Mouse (Mus musculus): Measurements from ENCODE around the gene Mllt1. TPM values are rescaled to one million over a fixed set of nuclear protein-coding genes. Genes with fewer than 3 reads are reported as not detected.

Mllt1 gene
- polyA plus RNA-seq, 1 experiment from 2014 or later: 13.7 TPM

- WGBS: 83% methylated on average over 3 of the region's 3 CpGs
- ATAC-seq (ENCODE audit: low FRiP score, low TSS enrichment) (no peak), DNase-seq (ENCODE audit: low spot score) (no peak)
- H3K4me1 ChIP-seq (replicated peaks; ENCODE audit: control insufficient read depth, insufficient read depth): no peaks in the 10 kb centered on the region
- no peak overlapping the region for H3K9ac ChIP-seq (ENCODE audit: low read length)
- TF ChIP-seq CTCF (IDR thresholded peaks at IDR 0.05; ENCODE audit: low read depth) (no peak), EP300 (optimal IDR thresholded peaks at IDR 0.05) (no peak)
- H3K4me2 ChIP-seq (replicated peaks; ENCODE audit: low read depth): no peak overlapping the region
- H3K4me3 ChIP-seq (ENCODE audit: low read depth, low read length): no peak overlapping the region
- H3K27ac ChIP-seq (replicated peaks): no peak overlapping the region
- no peaks in the 10 kb centered on the region for H3K36me3 ChIP-seq (ENCODE audit: control insufficient read depth, insufficient read depth, low read length)
- no peaks in the 10 kb centered on the region for H3K27me3 ChIP-seq (ENCODE audit: control insufficient read depth, insufficient read depth, low read length)
- no peaks in the 10 kb centered on the region for H3K9me3 ChIP-seq (ENCODE audit: control insufficient read depth, low read length)
Measured at GRCm38 (mm10) chr17:56876465-56876864, 58.8 kb downstream of the Mllt1 start.

GRCm38 (mm10) chr17:56874936-56875651, 60.1 kb downstream of the Mllt1 start, which contains the start of gene 1700061G19Rik:
TSS of gene 1700061G19Rik (plus strand) at chr17:56875477.
- no peaks in the 10 kb centered on the region for H3K27me3 ChIP-seq (ENCODE audit: control insufficient read depth, insufficient read depth, low read length)
- no peaks in the 10 kb centered on the region for H3K9me3 ChIP-seq (ENCODE audit: control insufficient read depth, low read length)
- H3K27ac ChIP-seq (replicated peaks): no peak within 1 kb of the TSS
- 82% methylated on average over 12 of the region's 12 CpGs for WGBS
- H3K4me2 ChIP-seq (replicated peaks; ENCODE audit: low read depth): no peak within 1 kb of the TSS
- H3K36me3 ChIP-seq (ENCODE audit: control insufficient read depth, insufficient read depth, low read length): no peaks in the 10 kb centered on the region
- H3K4me1 ChIP-seq (replicated peaks; ENCODE audit: control insufficient read depth, insufficient read depth): no peaks in the 10 kb centered on the region
- no peak for ATAC-seq (ENCODE audit: low FRiP score, low TSS enrichment)
- no peak within 1 kb of the TSS for H3K4me3 ChIP-seq (ENCODE audit: low read depth, low read length)
- TF ChIP-seq EP300 (optimal IDR thresholded peaks at IDR 0.05) (no peak), CTCF (IDR thresholded peaks at IDR 0.05; ENCODE audit: low read depth) (no peak)
- DNase-seq (ENCODE audit: low spot score): no peak
- no peak within 1 kb of the TSS for H3K9ac ChIP-seq (ENCODE audit: low read length)

- Histone ChIP-seq H3K27me3 (ENCODE audit: control insufficient read depth, insufficient read depth, low read length) (no peaks in the 10 kb centered on the region), H3K9me3 (ENCODE audit: control insufficient read depth, low read length) (no peaks in the 10 kb centered on the region), H3K4me2 (replicated peaks; ENCODE audit: low read depth) (no peak within 1 kb of the TSS), H3K27ac (replicated peaks) (no peak within 1 kb of the TSS), H3K4me3 (ENCODE audit: low read depth, low read length) (no peak within 1 kb of the TSS), H3K4me1 (replicated peaks; ENCODE audit: control insufficient read depth, insufficient read depth) (no peaks in the 10 kb centered on the region), H3K9ac (ENCODE audit: low read length) (no peak within 1 kb of the TSS), H3K36me3 (ENCODE audit: control insufficient read depth, insufficient read depth, low read length) (no peaks in the 10 kb centered on the region)
- TF ChIP-seq CTCF (IDR thresholded peaks at IDR 0.05; ENCODE audit: low read depth) (no peak), EP300 (optimal IDR thresholded peaks at IDR 0.05) (no peak)
- 89% methylated on average over 2 of the region's 2 CpGs for WGBS
- ATAC-seq (ENCODE audit: low FRiP score, low TSS enrichment): no peak
- no peak for DNase-seq (ENCODE audit: low spot score)
Measured at GRCm38 (mm10) chr17:56874237-56874636, 61.0 kb downstream of the Mllt1 start, which contains the start of gene Acsbg2. TSS of gene Acsbg2 (minus strand) at chr17:56874447.

- Histone ChIP-seq H3K4me2 (replicated peaks; ENCODE audit: low read depth) (no peak overlapping the region), H3K4me1 (replicated peaks; ENCODE audit: control insufficient read depth, insufficient read depth) (no peaks in the 10 kb centered on the region), H3K36me3 (ENCODE audit: control insufficient read depth, insufficient read depth, low read length) (no peaks in the 10 kb centered on the region), H3K27ac (replicated peaks) (no peak overlapping the region), H3K4me3 (ENCODE audit: low read depth, low read length) (no peak overlapping the region), H3K9me3 (ENCODE audit: control insufficient read depth, low read length) (no peaks in the 10 kb centered on the region), H3K9ac (ENCODE audit: low read length) (no peak overlapping the region), H3K27me3 (ENCODE audit: control insufficient read depth, insufficient read depth, low read length) (no peaks in the 10 kb centered on the region)
- TF ChIP-seq EP300 (optimal IDR thresholded peaks at IDR 0.05) (no peak), CTCF (IDR thresholded peaks at IDR 0.05; ENCODE audit: low read depth) (no peak)
- ATAC-seq (ENCODE audit: low FRiP score, low TSS enrichment): no peak
- 75% methylated on average over 7 of the region's 7 CpGs for whole genome bisulfite sequencing
- DNase-seq (ENCODE audit: low spot score): no peak
Measured at GRCm38 (mm10) chr17:56872512-56872911, 62.7 kb downstream of the Mllt1 start.

- TF ChIP-seq EP300 (optimal IDR thresholded peaks at IDR 0.05) (no peak), CTCF (IDR thresholded peaks at IDR 0.05; ENCODE audit: low read depth) (no peak)
- 61% methylated on average over 8 of the region's 8 CpGs for WGBS
- Histone ChIP-seq H3K27me3 (ENCODE audit: control insufficient read depth, insufficient read depth, low read length) (no peaks in the 10 kb centered on the region), H3K4me2 (replicated peaks; ENCODE audit: low read depth) (no peak overlapping the region), H3K9me3 (ENCODE audit: control insufficient read depth, low read length) (no peaks in the 10 kb centered on the region), H3K9ac (ENCODE audit: low read length) (no peak overlapping the region), H3K4me1 (replicated peaks; ENCODE audit: control insufficient read depth, insufficient read depth) (no peaks in the 10 kb centered on the region), H3K36me3 (ENCODE audit: control insufficient read depth, insufficient read depth, low read length) (no peaks in the 10 kb centered on the region), H3K27ac (replicated peaks) (no peak overlapping the region), H3K4me3 (ENCODE audit: low read depth, low read length) (no peak overlapping the region)
- DNase-seq (ENCODE audit: low spot score) (no peak), ATAC-seq (ENCODE audit: low FRiP score, low TSS enrichment) (no peak)
Measured at GRCm38 (mm10) chr17:56871767-56872166, 63.4 kb downstream of the Mllt1 start.

GRCm38 (mm10) chr17:56870287-56870953, 64.8 kb downstream of the Mllt1 start:
- DNase-seq (ENCODE audit: low spot score): no peak
- Histone ChIP-seq H3K9ac (ENCODE audit: low read length) (no peak overlapping the region), H3K27me3 (ENCODE audit: control insufficient read depth, insufficient read depth, low read length) (no peaks in the 10 kb centered on the region), H3K4me3 (ENCODE audit: low read depth, low read length) (no peak overlapping the region), H3K36me3 (ENCODE audit: control insufficient read depth, insufficient read depth, low read length) (no peaks in the 10 kb centered on the region), H3K4me2 (replicated peaks; ENCODE audit: low read depth) (no peak overlapping the region), H3K27ac (replicated peaks) (no peak overlapping the region), H3K4me1 (replicated peaks; ENCODE audit: control insufficient read depth, insufficient read depth) (no peaks in the 10 kb centered on the region), H3K9me3 (ENCODE audit: control insufficient read depth, low read length) (no peaks in the 10 kb centered on the region)
- ATAC-seq (ENCODE audit: low FRiP score, low TSS enrichment): no peak
- 62% methylated on average over 15 of the region's 15 CpGs for WGBS
- no peak for TF ChIP-seq EP300 (optimal IDR thresholded peaks at IDR 0.05)
- TF ChIP-seq CTCF (IDR thresholded peaks at IDR 0.05; ENCODE audit: low read depth): no peak

Data from stomach, postnatal 0 days (tissue).